ENCODE assay signal across 8 mouse cellular contexts in genomic region chr14:55094704-55095231, GRCm38 (mm10). TPM values are rescaled to one million over a fixed set of nuclear protein-coding genes. Genes with fewer than 3 reads are reported as not detected.
DNase-seq lines count a peak whose midpoint lies in the region; ATAC-seq and TF ChIP-seq lines count a peak whose summit lies in the region.

Gene Thtpa, plus strand, starts transcription at chr14:55094784.

- H3ac ChIP-seq in myocyte (ENCODE audit: control insufficient read depth, insufficient read length) = peak within 1 kb of the TSS; percentile 9

- H3K79me2 ChIP-seq in myocyte (ENCODE audit: control insufficient read depth, insufficient read depth) = no peaks in the 10 kb centered on the region

- no peaks in the 10 kb centered on the region for H3K9me3 ChIP-seq in embryonic facial prominence, embryonic 14.5 days (ENCODE audit: control insufficient read depth, low read length)
- H3K9me3 ChIP-seq in heart, embryonic 10.5 days = no peaks in the 10 kb centered on the region
- no peaks in the 10 kb centered on the region for H3K9me3 ChIP-seq in kidney, embryonic 14.5 days (ENCODE audit: control insufficient read depth, low read length)
- no peaks in the 10 kb centered on the region for H3K9me3 ChIP-seq in liver, embryonic 11.5 days (ENCODE audit: control insufficient read depth, low read length)
- no peaks in the 10 kb centered on the region for H3K9me3 ChIP-seq in stomach, embryonic 16.5 days (replicated peaks; ENCODE audit: control insufficient read depth, low read length)

- peak; percentile 49 for TF ChIP-seq POLR2A in myocyte (IDR thresholded peaks at IDR 0.05; ENCODE audit: insufficient read length, low read depth)

- WGBS in embryonic facial prominence, embryonic 14.5 days = under 1% methylated on average over 29 of the region's 30 CpGs
- WGBS in heart, embryonic 10.5 days = under 1% methylated on average over 30 of the region's 30 CpGs
- under 1% methylated on average over 30 of the region's 30 CpGs for WGBS in kidney, embryonic 14.5 days
- WGBS in liver, embryonic 11.5 days = under 1% methylated on average over 30 of the region's 30 CpGs
- WGBS in stomach, embryonic 16.5 days = under 1% methylated on average over 30 of the region's 30 CpGs

- ATAC-seq in embryonic facial prominence, embryonic 14.5 days (ENCODE audit: low read depth) = peak; percentile 74
- peak; percentile 72 for ATAC-seq in kidney, embryonic 14.5 days (ENCODE audit: low FRiP score, low TSS enrichment)
- ATAC-seq in liver, embryonic 11.5 days (replicated peaks; ENCODE audit: low FRiP score) = peak; percentile 63
- ATAC-seq in stomach, embryonic 16.5 days (ENCODE audit: insufficient read depth, low FRiP score) = peak; percentile 70

- H3K4me3 ChIP-seq in embryonic facial prominence, embryonic 14.5 days (ENCODE audit: low read depth, low read length) = peak within 1 kb of the TSS; percentile 52
- H3K4me3 ChIP-seq in heart, embryonic 10.5 days = peak within 1 kb of the TSS; percentile 73
- peak within 1 kb of the TSS; percentile 54 for H3K4me3 ChIP-seq in kidney, embryonic 14.5 days (ENCODE audit: low read length)
- peak within 1 kb of the TSS; percentile 71 for H3K4me3 ChIP-seq in liver, embryonic 11.5 days (ENCODE audit: low read depth, low read length)
- H3K4me3 ChIP-seq in myocyte = peak within 1 kb of the TSS; percentile 54
- peak within 1 kb of the TSS; percentile 85 for H3K4me3 ChIP-seq in stomach, embryonic 16.5 days (replicated peaks; ENCODE audit: low read length)

- H3K4me1 ChIP-seq in embryonic facial prominence, embryonic 14.5 days (ENCODE audit: control insufficient read depth, insufficient read depth, low read length) = peaks cover 21% of the 10 kb centered on the region
- H3K4me1 ChIP-seq in heart, embryonic 10.5 days = peaks cover 44% of the 10 kb centered on the region
- peaks cover 25% of the 10 kb centered on the region; the same call in 1 of the 2 replicates for H3K4me1 ChIP-seq in kidney, embryonic 14.5 days (ENCODE audit: control insufficient read depth, insufficient read depth, low read length)
- H3K4me1 ChIP-seq in liver, embryonic 11.5 days (replicated peaks; ENCODE audit: control insufficient read depth, insufficient read depth, low read length) = peaks cover 20% of the 10 kb centered on the region
- peaks cover 17% of the 10 kb centered on the region for H3K4me1 ChIP-seq in stomach, embryonic 16.5 days (ENCODE audit: control insufficient read depth, insufficient read depth, low read length)

- 0 out of 2 replicates have a peak, but pooled peaks cover 11% of the 10 kb centered on the region for H3K36me3 ChIP-seq in embryonic facial prominence, embryonic 14.5 days (ENCODE audit: control insufficient read depth, insufficient read depth, low read length)
- H3K36me3 ChIP-seq in heart, embryonic 10.5 days = peaks cover 20% of the 10 kb centered on the region
- peaks cover 14% of the 10 kb centered on the region for H3K36me3 ChIP-seq in kidney, embryonic 14.5 days (ENCODE audit: control insufficient read depth, insufficient read depth, low read length)
- H3K36me3 ChIP-seq in liver, embryonic 11.5 days (ENCODE audit: control insufficient read depth, insufficient read depth, low read length) = peaks cover 7% of the 10 kb centered on the region
- H3K36me3 ChIP-seq in myocyte (ENCODE audit: control insufficient read depth, insufficient read depth) = peaks cover 3% of the 10 kb centered on the region
- 0 out of 2 replicates have a peak, but pooled peaks cover 3% of the 10 kb centered on the region for H3K36me3 ChIP-seq in stomach, embryonic 16.5 days (ENCODE audit: control insufficient read depth, insufficient read depth, low read length)

- H3K27me3 ChIP-seq in embryonic facial prominence, embryonic 14.5 days (replicated peaks; ENCODE audit: control insufficient read depth, insufficient read depth, low read length) = no peaks in the 10 kb centered on the region
- no peaks in the 10 kb centered on the region; the same call in 1 of the 2 replicates for H3K27me3 ChIP-seq in heart, embryonic 10.5 days (ENCODE audit: insufficient read depth, poor library complexity, severe bottlenecking)
- H3K27me3 ChIP-seq in kidney, embryonic 14.5 days (ENCODE audit: control insufficient read depth, insufficient read depth, low read length) = no peaks in the 10 kb centered on the region
- no peaks in the 10 kb centered on the region for H3K27me3 ChIP-seq in liver, embryonic 11.5 days (replicated peaks; ENCODE audit: control insufficient read depth, insufficient read depth, low read length)
- no peaks in the 10 kb centered on the region for H3K27me3 ChIP-seq in myocyte (ENCODE audit: control insufficient read depth, insufficient read depth, insufficient read length)
- H3K27me3 ChIP-seq in stomach, embryonic 16.5 days (ENCODE audit: control insufficient read depth, insufficient read depth, low read length) = no peaks in the 10 kb centered on the region

- peak within 1 kb of the TSS; percentile 64 for H3K27ac ChIP-seq in embryonic facial prominence, embryonic 14.5 days (replicated peaks; ENCODE audit: low read depth, low read length)
- H3K27ac ChIP-seq in heart, embryonic 10.5 days = peak within 1 kb of the TSS; percentile 94
- peak within 1 kb of the TSS; percentile 10; the same call in 1 of the 2 replicates for H3K27ac ChIP-seq in kidney, embryonic 14.5 days (ENCODE audit: low read depth, low read length)
- peak within 1 kb of the TSS; percentile 53 for H3K27ac ChIP-seq in liver, embryonic 11.5 days (ENCODE audit: low read depth, low read length)
- peak within 1 kb of the TSS; percentile 85 for H3K27ac ChIP-seq in stomach, embryonic 16.5 days (ENCODE audit: low read length)

- peak within 1 kb of the TSS; percentile 87 for H3K4me2 ChIP-seq in embryonic facial prominence, embryonic 14.5 days (ENCODE audit: low read depth, low read length)
- peak within 1 kb of the TSS; percentile 57 for H3K4me2 ChIP-seq in kidney, embryonic 14.5 days (replicated peaks; ENCODE audit: low read depth, low read length)
- H3K4me2 ChIP-seq in liver, embryonic 11.5 days = peak within 1 kb of the TSS; percentile 85
- peak within 1 kb of the TSS; percentile 99 for H3K4me2 ChIP-seq in myocyte (ENCODE audit: low read depth)
- H3K4me2 ChIP-seq in stomach, embryonic 16.5 days (ENCODE audit: low read depth, low read length) = peak within 1 kb of the TSS; percentile 87

- DNase-seq in A20 (ENCODE audit: low read depth, low spot score) = peak; percentile 93
- peak; percentile 82 for DNase-seq in adrenal gland, postnatal 25 days
- peak; percentile 85 for DNase-seq in embryonic facial prominence, embryonic 14.5 days (ENCODE audit: low spot score)
- peak; percentile 93 for DNase-seq in heart, embryonic 10.5 days (ENCODE audit: low spot score)
- DNase-seq in liver, embryonic 11.5 days (ENCODE audit: low spot score) = peak; percentile 91

- peak within 1 kb of the TSS; percentile 78 for H3K9ac ChIP-seq in embryonic facial prominence, embryonic 14.5 days (ENCODE audit: low read depth, low read length)
- H3K9ac ChIP-seq in kidney, embryonic 14.5 days (ENCODE audit: low read depth, low read length) = peak within 1 kb of the TSS; percentile 57
- peak within 1 kb of the TSS; percentile 81 for H3K9ac ChIP-seq in liver, embryonic 11.5 days (ENCODE audit: low read depth, low read length)
- H3K9ac ChIP-seq in stomach, embryonic 16.5 days (ENCODE audit: low read length) = peak within 1 kb of the TSS; percentile 90

TF ChIP-seq in myocyte, 11 proteins besides CTCF, POLR2A, EP300 and RAD21:
- TF ChIP-seq E2F4 (IDR thresholded peaks at IDR 0.05; ENCODE audit: insufficient read depth) (no peak), POLR2AphosphoS2 (IDR thresholded peaks at IDR 0.05; ENCODE audit: insufficient read length, low read depth) (peak; percentile 10)
TF ChIP-seq in myocyte: peak in this region for 1.

RNA-seq across cellular contexts. Expression of gene Thtpa, which starts in this region (rescaled TPM):
- total RNA-seq in adrenal gland, postnatal 25 days (2021) = 16.2 and 21.6 TPM in 2 replicates
- 16.7 and 22.6 TPM in 2 replicates for polyA plus RNA-seq in embryonic facial prominence, embryonic 14.5 days (2014; fragmentation: Nextera tagmentation; extraction: Ambion mirVana)
- polyA plus RNA-seq in heart, embryonic 10.5 days (2016; fragmentation: Nextera tagmentation; extraction: Ambion mirVana) = 16.1 and 16.4 TPM in 2 replicates
- 14.5 and 21.8 TPM in 2 replicates for polyA plus RNA-seq in kidney, embryonic 14.5 days (2014; fragmentation: Nextera tagmentation; extraction: Ambion mirVana)
- 10.5 and 12.6 TPM in 2 replicates for polyA plus RNA-seq in liver, embryonic 11.5 days (2014; fragmentation: Nextera tagmentation; extraction: Ambion mirVana)
- polyA plus RNA-seq in myocyte (2012; fragmentation: generic; extraction: Trizol) = 10.8 TPM
- polyA plus RNA-seq in stomach, embryonic 16.5 days (2015; fragmentation: Nextera tagmentation; extraction: Ambion mirVana) = 19.9 and 22.5 TPM in 2 replicates

Comparison
In these comparisons a context has a peak if more than half of its experiments do, and no peak if none do; other contexts are left out.
1. Peak in every context shown above with its lines: DNase-seq, ATAC-seq, H3K4me3 ChIP-seq and H3K27ac ChIP-seq.
2. H3K27ac ChIP-seq: peak in every context shown above with its lines; median percentile 94 in heart, embryonic 10.5 days; 85 in stomach, embryonic 16.5 days; 64 in embryonic facial prominence, embryonic 14.5 days; 53 in liver, embryonic 11.5 days; 10 in kidney, embryonic 14.5 days.